Mouse (Mus musculus): Measurements from ENCODE around the gene Rusc2. TPM values are rescaled to one million over a fixed set of nuclear protein-coding genes. Genes with fewer than 3 reads are reported as not detected.

The Rusc2 gene
- polyA plus RNA-seq, 1 experiment from 2014 or later: 12.4 TPM

DNA sequence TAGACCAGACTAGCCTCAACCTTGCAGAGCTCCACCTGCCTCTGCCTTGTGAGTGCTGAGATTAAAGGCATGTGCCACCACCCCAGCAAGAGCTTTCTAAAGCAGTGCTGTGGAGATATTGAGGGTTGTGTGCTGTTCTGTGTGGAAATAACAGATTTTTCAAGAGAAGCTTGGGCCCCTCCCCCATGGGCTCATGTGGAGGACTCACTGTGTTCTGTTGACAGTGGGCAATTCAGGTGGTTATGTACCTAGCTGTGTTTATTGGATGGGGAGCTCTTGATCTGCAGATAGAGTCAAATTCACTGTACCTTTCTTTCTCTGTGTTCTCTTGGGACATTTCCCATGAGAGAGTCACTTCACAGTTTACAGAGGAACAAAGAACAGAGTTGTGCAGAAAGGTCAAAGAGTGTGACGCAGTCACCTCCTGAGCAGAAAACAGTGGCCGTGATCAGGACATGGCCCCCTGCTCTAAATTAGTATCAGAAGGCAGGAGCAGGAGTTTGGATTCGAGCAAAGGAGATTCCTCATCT is 9.8 kb downstream of the Rusc2 start:
- H3K9me3 ChIP-seq (replicated peaks; ENCODE audit: control insufficient read depth, low read length): no peaks in the 10 kb centered on the region
- H3K9ac ChIP-seq (ENCODE audit: low read length): no peak overlapping the region
- H3K4me3 ChIP-seq (ENCODE audit: low read length): no peak overlapping the region
- no peaks in the 10 kb centered on the region for H3K36me3 ChIP-seq (ENCODE audit: control insufficient read depth, insufficient read depth)
- H3K27ac ChIP-seq (ENCODE audit: low read length): no peak overlapping the region
- 71% methylated on average over 3 of the region's 3 CpGs for WGBS
- no peak for ATAC-seq (replicated peaks; ENCODE audit: extremely low read depth, insufficient read depth, low FRiP score)
- H3K4me2 ChIP-seq (ENCODE audit: low read depth, low read length): no peak overlapping the region
- H3K27me3 ChIP-seq (ENCODE audit: control insufficient read depth, insufficient read depth, low read length): no peaks in the 10 kb centered on the region
- peaks cover 26% of the 10 kb centered on the region for H3K4me1 ChIP-seq (ENCODE audit: control insufficient read depth, insufficient read depth, low read length)

GRCm38 (mm10) chr4:43394345-43394891 is 12.6 kb downstream of the Rusc2 start:
- Histone ChIP-seq H3K9me3 (replicated peaks; ENCODE audit: control insufficient read depth, low read length) (no peaks in the 10 kb centered on the region), H3K27me3 (ENCODE audit: control insufficient read depth, insufficient read depth, low read length) (no peaks in the 10 kb centered on the region), H3K4me3 (ENCODE audit: low read length) (peak overlapping the region; percentile 9; the same call in 1 of the 2 replicates), H3K27ac (ENCODE audit: low read length) (peak overlapping the region; percentile 92), H3K9ac (ENCODE audit: low read length) (peak overlapping the region; percentile 67), H3K4me1 (ENCODE audit: control insufficient read depth, insufficient read depth, low read length) (peaks cover 36% of the 10 kb centered on the region), H3K4me2 (ENCODE audit: low read depth, low read length) (peak overlapping the region; percentile 54), H3K36me3 (ENCODE audit: control insufficient read depth, insufficient read depth) (no peaks in the 10 kb centered on the region)
- WGBS: 15% methylated on average over 15 of the region's 15 CpGs
- ATAC-seq (replicated peaks; ENCODE audit: extremely low read depth, insufficient read depth, low FRiP score): peak; percentile 79

DNA sequence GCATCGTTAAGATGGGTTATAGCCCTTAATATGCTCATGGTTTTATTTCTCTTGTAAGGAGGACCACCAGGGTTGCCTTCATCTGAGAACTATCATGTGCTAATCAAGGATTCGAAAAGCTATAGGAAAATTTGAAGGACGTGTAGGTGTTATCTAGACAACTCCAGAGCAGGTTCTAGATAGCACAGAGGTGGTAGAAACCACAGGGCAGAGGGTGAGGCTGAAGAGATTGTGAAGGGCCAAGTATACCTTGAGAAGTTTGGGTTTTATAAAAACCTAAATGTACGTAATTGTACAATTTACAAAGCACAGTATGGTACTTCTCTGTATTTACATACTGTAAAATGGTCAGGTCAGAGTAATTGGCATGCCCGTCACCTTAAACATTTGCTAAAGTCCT is 13.4 kb downstream of the Rusc2 start:
- no peak for ATAC-seq (replicated peaks; ENCODE audit: extremely low read depth, insufficient read depth, low FRiP score)
- Histone ChIP-seq H3K4me2 (ENCODE audit: low read depth, low read length) (peak overlapping the region; percentile 54), H3K9me3 (replicated peaks; ENCODE audit: control insufficient read depth, low read length) (no peaks in the 10 kb centered on the region), H3K27ac (ENCODE audit: low read length) (peak overlapping the region; percentile 92), H3K4me1 (ENCODE audit: control insufficient read depth, insufficient read depth, low read length) (peaks cover 38% of the 10 kb centered on the region), H3K9ac (ENCODE audit: low read length) (peak overlapping the region; percentile 67), H3K4me3 (ENCODE audit: low read length) (no peak overlapping the region), H3K27me3 (ENCODE audit: control insufficient read depth, insufficient read depth, low read length) (no peaks in the 10 kb centered on the region), H3K36me3 (ENCODE audit: control insufficient read depth, insufficient read depth) (no peaks in the 10 kb centered on the region)
- WGBS: 66% methylated on average over 5 of the region's 5 CpGs

- H3K27ac ChIP-seq (ENCODE audit: low read length): 0 out of 2 replicates have a peak overlapping the region, but pooled peaks have one; percentile 0
- H3K27me3 ChIP-seq (ENCODE audit: control insufficient read depth, insufficient read depth, low read length): no peaks in the 10 kb centered on the region
- no peaks in the 10 kb centered on the region for H3K9me3 ChIP-seq (replicated peaks; ENCODE audit: control insufficient read depth, low read length)
- no peak overlapping the region for H3K9ac ChIP-seq (ENCODE audit: low read length)
- H3K4me3 ChIP-seq (ENCODE audit: low read length): no peak overlapping the region
- peaks cover 44% of the 10 kb centered on the region for H3K4me1 ChIP-seq (ENCODE audit: control insufficient read depth, insufficient read depth, low read length)
- no peak for ATAC-seq (replicated peaks; ENCODE audit: extremely low read depth, insufficient read depth, low FRiP score)
- H3K4me2 ChIP-seq (ENCODE audit: low read depth, low read length): no peak overlapping the region
- 77% methylated on average over 9 of the region's 9 CpGs for whole genome bisulfite sequencing
- H3K36me3 ChIP-seq (ENCODE audit: control insufficient read depth, insufficient read depth): no peaks in the 10 kb centered on the region
These were observed 14.1 kb downstream of the Rusc2 start for GRCm38 (mm10) chr4:43395836-43396235.

GRCm38 (mm10) chr4:43396381-43396780 is 14.6 kb downstream of the Rusc2 start:
- no peak overlapping the region for H3K9ac ChIP-seq (ENCODE audit: low read length)

DNA sequence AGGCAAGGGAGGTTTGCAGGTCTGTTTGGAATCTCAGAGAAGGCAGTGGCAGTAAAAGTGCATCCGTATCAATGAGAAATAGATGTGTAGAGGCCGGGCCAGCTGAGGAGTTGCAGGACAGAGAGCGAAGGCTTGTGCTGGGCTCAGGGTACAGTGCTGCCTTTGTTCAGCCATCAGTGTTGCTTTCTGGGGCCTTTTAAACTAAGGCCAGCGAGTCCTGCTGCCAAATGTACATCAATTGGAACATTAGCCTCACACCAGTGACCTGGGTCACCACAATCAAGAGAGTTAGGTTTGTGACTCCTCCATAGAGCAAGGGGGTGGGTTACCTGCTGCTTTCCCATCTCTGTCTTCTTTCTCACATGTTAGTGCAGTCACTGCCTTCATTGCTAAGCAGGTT is 16.2 kb downstream of the Rusc2 start:
- no peak overlapping the region for H3K4me2 ChIP-seq (ENCODE audit: low read depth, low read length)
- no peaks in the 10 kb centered on the region for H3K9me3 ChIP-seq (replicated peaks; ENCODE audit: control insufficient read depth, low read length)
- H3K9ac ChIP-seq (ENCODE audit: low read length): peak overlapping the region; percentile 18; the same call in 1 of the 2 replicates
- 85% methylated on average over 4 of the region's 4 CpGs for WGBS
- H3K4me1 ChIP-seq (ENCODE audit: control insufficient read depth, insufficient read depth, low read length): peaks cover 59% of the 10 kb centered on the region
- ATAC-seq (replicated peaks; ENCODE audit: extremely low read depth, insufficient read depth, low FRiP score): no peak
- no peaks in the 10 kb centered on the region for H3K36me3 ChIP-seq (ENCODE audit: control insufficient read depth, insufficient read depth)
- H3K27me3 ChIP-seq (ENCODE audit: control insufficient read depth, insufficient read depth, low read length): no peaks in the 10 kb centered on the region
- H3K27ac ChIP-seq (ENCODE audit: low read length): peak overlapping the region; percentile 99
- no peak overlapping the region for H3K4me3 ChIP-seq (ENCODE audit: low read length)

More at GRCm38 (mm10) chr4:43396381-43396780, 14.6 kb downstream of the Rusc2 start:
- WGBS: 80% methylated on average over 5 of the region's 5 CpGs
- Histone ChIP-seq H3K27me3 (ENCODE audit: control insufficient read depth, insufficient read depth, low read length) (no peaks in the 10 kb centered on the region), H3K27ac (ENCODE audit: low read length) (no peak overlapping the region), H3K9me3 (replicated peaks; ENCODE audit: control insufficient read depth, low read length) (no peaks in the 10 kb centered on the region), H3K36me3 (ENCODE audit: control insufficient read depth, insufficient read depth) (no peaks in the 10 kb centered on the region), H3K4me2 (ENCODE audit: low read depth, low read length) (no peak overlapping the region), H3K4me1 (ENCODE audit: control insufficient read depth, insufficient read depth, low read length) (peaks cover 48% of the 10 kb centered on the region), H3K4me3 (ENCODE audit: low read length) (no peak overlapping the region)
- ATAC-seq (replicated peaks; ENCODE audit: extremely low read depth, insufficient read depth, low FRiP score): no peak

DNA sequence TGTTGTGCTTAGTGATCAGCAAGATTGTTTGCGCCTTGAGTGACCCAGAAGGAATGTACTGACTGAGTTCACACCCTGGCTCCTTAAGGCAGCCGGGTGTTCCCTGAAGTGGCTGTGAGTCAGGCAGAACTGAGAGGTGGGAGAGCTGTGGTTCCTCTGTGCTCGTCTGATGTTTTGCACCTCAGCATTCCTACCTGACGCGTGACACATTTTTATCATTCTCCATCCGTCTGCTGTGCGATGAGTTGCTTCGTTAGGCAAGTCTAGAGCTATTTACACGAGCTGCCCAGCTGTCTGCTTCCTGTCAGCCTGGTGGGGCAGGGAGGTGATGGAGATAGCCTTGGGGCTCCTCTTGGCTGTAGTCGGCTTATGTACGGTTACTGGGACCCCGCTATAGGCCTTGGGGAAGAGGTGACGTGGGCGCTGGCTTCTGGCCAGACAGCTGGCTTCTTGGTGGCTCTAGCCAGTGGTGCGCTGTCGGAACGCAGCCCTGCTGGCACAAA is 17.1 kb downstream of the Rusc2 start:
- peak; percentile 31 for ATAC-seq (replicated peaks; ENCODE audit: extremely low read depth, insufficient read depth, low FRiP score)
- no peaks in the 10 kb centered on the region for H3K9me3 ChIP-seq (replicated peaks; ENCODE audit: control insufficient read depth, low read length)
- no peaks in the 10 kb centered on the region for H3K36me3 ChIP-seq (ENCODE audit: control insufficient read depth, insufficient read depth)
- H3K27me3 ChIP-seq (ENCODE audit: control insufficient read depth, insufficient read depth, low read length): no peaks in the 10 kb centered on the region
- peak overlapping the region; percentile 73 for H3K4me2 ChIP-seq (ENCODE audit: low read depth, low read length)
- peak overlapping the region; percentile 46 for H3K4me3 ChIP-seq (ENCODE audit: low read length)
- H3K27ac ChIP-seq (ENCODE audit: low read length): peak overlapping the region; percentile 99
- 9% methylated on average over 17 of the region's 17 CpGs for WGBS
- peaks cover 56% of the 10 kb centered on the region for H3K4me1 ChIP-seq (ENCODE audit: control insufficient read depth, insufficient read depth, low read length)
- H3K9ac ChIP-seq (ENCODE audit: low read length): peak overlapping the region; percentile 77

DNA sequence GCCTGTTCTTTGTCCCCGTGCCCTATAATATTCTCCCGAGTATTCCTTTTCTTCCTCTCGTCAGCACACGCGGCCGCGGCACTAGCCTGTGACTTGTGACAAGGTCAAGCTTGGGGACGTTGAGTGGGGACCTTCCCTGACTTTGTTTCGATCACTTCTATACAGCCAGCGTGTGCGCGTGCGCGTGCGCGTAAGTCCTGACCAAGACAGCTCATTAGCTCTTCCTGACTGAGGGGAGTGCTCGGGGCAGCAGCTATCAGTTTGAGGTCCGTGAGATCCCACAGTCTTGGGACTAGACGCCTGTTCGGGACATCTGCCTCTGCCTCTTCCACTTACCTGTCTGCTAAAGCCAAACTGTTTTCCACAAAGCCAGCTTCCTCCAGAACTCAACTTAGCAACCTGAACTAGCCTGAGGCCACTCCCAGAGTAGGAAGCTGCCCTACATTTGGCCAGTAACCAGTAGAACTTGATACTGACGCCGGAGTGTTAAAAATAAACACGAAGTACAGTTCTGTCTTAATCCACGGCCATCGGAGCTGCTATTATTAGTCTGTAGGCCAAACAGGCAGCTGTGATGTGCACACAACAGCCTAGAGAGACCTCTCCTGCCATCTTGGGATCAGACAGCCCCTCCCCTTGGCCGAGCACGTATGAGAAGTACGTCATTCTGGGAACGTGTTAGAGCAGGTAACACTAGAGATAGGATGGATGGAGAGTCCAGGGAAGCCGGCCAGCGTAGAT is 17.8 kb downstream of the Rusc2 start:
- H3K27me3 ChIP-seq (ENCODE audit: control insufficient read depth, insufficient read depth, low read length): no peaks in the 10 kb centered on the region
- peak overlapping the region; percentile 46 for H3K4me3 ChIP-seq (ENCODE audit: low read length)
- 30% methylated on average over 31 of the region's 31 CpGs for WGBS
- H3K27ac ChIP-seq (ENCODE audit: low read length): peak overlapping the region; percentile 99
- H3K4me2 ChIP-seq (ENCODE audit: low read depth, low read length): peak overlapping the region; percentile 73
- no peaks in the 10 kb centered on the region for H3K9me3 ChIP-seq (replicated peaks; ENCODE audit: control insufficient read depth, low read length)
- peak overlapping the region; percentile 77 for H3K9ac ChIP-seq (ENCODE audit: low read length)
- peaks cover 53% of the 10 kb centered on the region for H3K4me1 ChIP-seq (ENCODE audit: control insufficient read depth, insufficient read depth, low read length)
- ATAC-seq (replicated peaks; ENCODE audit: extremely low read depth, insufficient read depth, low FRiP score): peak; percentile 88
- H3K36me3 ChIP-seq (ENCODE audit: control insufficient read depth, insufficient read depth): no peaks in the 10 kb centered on the region

DNA sequence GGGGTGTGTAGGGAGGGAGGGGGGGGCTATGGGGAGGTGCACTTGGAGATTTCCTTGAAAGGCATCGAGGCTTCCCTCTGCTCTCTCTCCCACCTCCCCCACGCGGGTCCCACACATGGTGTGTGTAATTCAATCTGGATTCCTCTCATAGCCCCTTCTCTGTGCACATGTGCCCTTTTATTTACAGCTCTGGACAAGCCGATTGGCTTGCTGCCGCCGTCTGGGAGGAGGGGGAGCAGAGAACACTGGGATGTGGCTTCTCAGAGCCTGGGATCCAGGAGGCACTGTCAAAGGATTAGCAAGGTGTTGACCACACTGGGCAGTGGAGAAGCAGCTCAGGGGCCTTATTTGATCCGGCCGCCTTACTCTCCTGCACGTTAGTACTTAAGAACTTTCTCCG is 19.2 kb downstream of the Rusc2 start:
- WGBS: 36% methylated on average over 10 of the region's 10 CpGs
- Histone ChIP-seq H3K4me2 (ENCODE audit: low read depth, low read length) (peak overlapping the region; percentile 12; the same call in 1 of the 2 replicates), H3K9me3 (replicated peaks; ENCODE audit: control insufficient read depth, low read length) (no peaks in the 10 kb centered on the region), H3K27me3 (ENCODE audit: control insufficient read depth, insufficient read depth, low read length) (no peaks in the 10 kb centered on the region), H3K27ac (ENCODE audit: low read length) (peak overlapping the region; percentile 99), H3K36me3 (ENCODE audit: control insufficient read depth, insufficient read depth) (no peaks in the 10 kb centered on the region), H3K4me3 (ENCODE audit: low read length) (no peak overlapping the region), H3K4me1 (ENCODE audit: control insufficient read depth, insufficient read depth, low read length) (peaks cover 55% of the 10 kb centered on the region), H3K9ac (ENCODE audit: low read length) (peak overlapping the region; percentile 16)
- 0 out of 2 replicates have a peak, but pooled peaks have one; percentile 12 for ATAC-seq (replicated peaks; ENCODE audit: extremely low read depth, insufficient read depth, low FRiP score)
